Mouse (Mus musculus) Patski (cell line): Measurements from ENCODE around the gene Rras2. TPM values are rescaled to one million over a fixed set of nuclear protein-coding genes. Genes with fewer than 3 reads are reported as not detected.

Experiments used
- ATAC-seq: fragments of 100-300 bp; one replicate; pipeline ENCODE4 v1.8.0; 2021
- CTCF ChIA-PET: fragments of 350-600 bp; sonication (Branson Sonifier 250); formaldehyde crosslinking; loops from one replicate; lab custom pipeline; 2022; ENCODE audit warnings: inconsistent platforms; lab: Charles Lee
- POLR2A ChIA-PET: fragments of 350-600 bp; sonication (Branson Sonifier 250); formaldehyde crosslinking; loops from one replicate; lab custom pipeline; 2022; ENCODE audit warnings: antibody characterized with exemption, inconsistent platforms; lab: Charles Lee
- DNase-seq: peaks from one replicate; pipeline ENCODE4 v3.0.0-alpha.2; 2011; ENCODE audit warnings: low read depth, low spot score
- H3K27me3 ChIP-seq: fragments of 371-371 bp; one replicate; pipeline ENCODE4 v1.5.1; 2021
- CTCF ChIP-seq: fragments of 100-300 bp; IDR thresholded peaks from one replicate; pipeline ENCODE4 v1.5.1; 2021
- in situ Hi-C: fragments of 300-500 bp; cut with MboI; formaldehyde crosslinking; loops from 3 replicates; pipeline ENCODE4 v1.11.1; 2018; ENCODE audit warnings: low pct_unique_long_range_greater_than_20kb, mixed read lengths
- polyA plus RNA-seq: library from polyadenylated mRNA; unstranded; gene quantifications from one replicate; pipeline ENCODE4 v1.2.3, GENCODE M21; 2021

Rras2 gene
- polyA plus RNA-seq, 1 experiment from 2014 or later: 145 TPM

- in situ Hi-C loops: no loop called here
- no peaks in the 10 kb centered on the region for H3K27me3 ChIP-seq
- ChIA-PET CTCF (interaction anchor here (2.7 kb wide), 1 partner anchor 11 kb away, joined by 6 read pairs; no protein-coding TSS in a partner anchor), POLR2A (no interaction called here)
- no peak for ATAC-seq
- TF ChIP-seq CTCF: no peak
- no peak for DNase-seq
These were observed 74.3 kb downstream of the Rras2 start for GRCm38 (mm10) chr7:114042973-114043928.

- CTCF ChIA-PET: no interaction called here
- in situ Hi-C loops: no loop called here
These were observed 76.2 kb downstream of the Rras2 start for GRCm38 (mm10) chr7:114041349-114041748.

GRCm38 (mm10) chr7:114037237-114037636 lies 80.3 kb downstream of the Rras2 start:
- H3K27me3 ChIP-seq: no peaks in the 10 kb centered on the region
- ChIA-PET CTCF (interaction anchor here (0.7 to 1.4 kb wide), 3 partner anchors 10 to 23 kb away, joined by 3 read pairs; no protein-coding TSS in a partner anchor), POLR2A (interaction anchor here (1.5 kb wide), 1 partner anchor 13 kb away, joined by 3 read pairs; no protein-coding TSS in a partner anchor)
- ATAC-seq: no peak
- DNase-seq: no peak
- no peak for TF ChIP-seq CTCF
- in situ Hi-C loops: no loop called here

More at GRCm38 (mm10) chr7:114041349-114041748, 76.2 kb downstream of the Rras2 start:
- no peak for DNase-seq
- POLR2A ChIA-PET: no interaction called here
- no peaks in the 10 kb centered on the region for H3K27me3 ChIP-seq
- TF ChIP-seq CTCF: no peak
- no peak for ATAC-seq

- ChIA-PET POLR2A (no interaction called here), CTCF (interaction anchor here (0.7 kb wide), 1 partner anchor 11 kb away, joined by 3 read pairs; no protein-coding TSS in a partner anchor)
- ATAC-seq (peak; percentile 94), DNase-seq (peak; percentile 95)
- no peak for TF ChIP-seq CTCF
- in situ Hi-C loops: loop anchor here (5.0 kb wide), 1 partner anchor 657 kb away; no protein-coding TSS in a partner anchor
- no peaks in the 10 kb centered on the region for H3K27me3 ChIP-seq
These were observed 88.0 kb downstream of the Rras2 start for GRCm38 (mm10) chr7:114029596-114029995.

- POLR2A ChIA-PET: no interaction called here
- in situ Hi-C loops: loop anchor here (5.0 kb wide), 1 partner anchor 657 kb away; no protein-coding TSS in a partner anchor
- CTCF ChIA-PET: no interaction called here
These were observed 88.8 kb downstream of the Rras2 start for GRCm38 (mm10) chr7:114028828-114029227.

GRCm38 (mm10) chr7:114027406-114027805 lies 90.2 kb downstream of the Rras2 start:
- in situ Hi-C loops: loop anchor here (5.0 kb wide), 1 partner anchor 655 kb away; no protein-coding TSS in a partner anchor
- no peak for DNase-seq
- POLR2A ChIA-PET: no interaction called here
- no peak for TF ChIP-seq CTCF
- no peaks in the 10 kb centered on the region for H3K27me3 ChIP-seq
- ATAC-seq: no peak
- CTCF ChIA-PET: interaction anchor here (0.9 to 1.5 kb wide), 2 partner anchors 10 to 216 kb away, joined by 3 read pairs; no protein-coding TSS in a partner anchor

More at GRCm38 (mm10) chr7:114028828-114029227, 88.8 kb downstream of the Rras2 start:
- no peaks in the 10 kb centered on the region for H3K27me3 ChIP-seq
- ATAC-seq (no peak), DNase-seq (no peak)
- TF ChIP-seq CTCF: no peak

GRCm38 (mm10) chr7:114026923-114027322 lies 90.7 kb downstream of the Rras2 start:
- in situ Hi-C loops: loop anchor here (5.0 kb wide), 1 partner anchor 655 kb away; no protein-coding TSS in a partner anchor
- ChIA-PET POLR2A (no interaction called here), CTCF (interaction anchor here (0.9 to 1.5 kb wide), 2 partner anchors 10 to 215 kb away, joined by 3 read pairs; no protein-coding TSS in a partner anchor)
- DNase-seq: no peak
- no peaks in the 10 kb centered on the region for H3K27me3 ChIP-seq
- ATAC-seq: no peak
- TF ChIP-seq CTCF: no peak

GRCm38 (mm10) chr7:114020704-114021093 lies 96.9 kb downstream of the Rras2 start:
- DNase-seq (no peak), ATAC-seq (peak; percentile 36)
- in situ Hi-C loops: no loop called here
- TF ChIP-seq CTCF: peak; percentile 84
- no peaks in the 10 kb centered on the region for H3K27me3 ChIP-seq
- POLR2A ChIA-PET: no interaction called here
- CTCF ChIA-PET: no interaction called here

GRCm38 (mm10) chr7:114020057-114020703 lies 97.4 kb downstream of the Rras2 start:
- CTCF ChIA-PET: no interaction called here
- TF ChIP-seq CTCF: no peak
- DNase-seq (no peak), ATAC-seq (no peak)
- POLR2A ChIA-PET: no interaction called here
- in situ Hi-C loops: no loop called here
- H3K27me3 ChIP-seq: no peaks in the 10 kb centered on the region

GRCm38 (mm10) chr7:114018861-114019260 lies 98.7 kb downstream of the Rras2 start:
- no peaks in the 10 kb centered on the region for H3K27me3 ChIP-seq
- CTCF ChIA-PET: interaction anchor here (0.6 to 1.6 kb wide), 2 partner anchors 11 kb away, joined by 3 to 4 read pairs; no protein-coding TSS in a partner anchor
- no peak for TF ChIP-seq CTCF
- in situ Hi-C loops: loop anchor here (5.0 kb wide), 2 partner anchors 257 to 422 kb away; no protein-coding TSS in a partner anchor
- ATAC-seq: no peak
- POLR2A ChIA-PET: no interaction called here
- DNase-seq: no peak
